Mouse (Mus musculus): Measurements from ENCODE around the gene Lmod1.

The Lmod1 gene

DNA sequence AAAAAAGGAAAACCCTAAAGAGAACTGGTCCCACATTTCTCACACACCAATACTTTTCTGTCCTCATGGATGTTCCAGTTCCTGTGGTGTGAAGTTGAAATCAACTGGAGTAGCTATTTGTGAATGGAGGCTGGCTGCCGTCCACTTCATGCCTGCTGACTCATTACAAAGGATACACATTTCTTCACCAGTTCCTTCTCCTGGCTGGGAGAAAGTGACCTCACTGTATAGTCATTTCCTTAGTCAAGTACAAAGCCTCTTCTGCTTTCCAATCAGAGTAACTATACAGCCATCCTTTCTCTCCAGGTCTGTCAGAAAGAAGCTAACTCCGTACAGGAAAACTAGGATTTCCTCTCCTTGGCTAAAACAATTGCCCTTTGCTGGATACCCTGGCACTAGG is 86.4 kb downstream of the Lmod1 start:
- peak in 1 of 2 experiments; percentile 64 for DNase-seq (ENCODE audit: low spot score in 2 of 2)

DNA sequence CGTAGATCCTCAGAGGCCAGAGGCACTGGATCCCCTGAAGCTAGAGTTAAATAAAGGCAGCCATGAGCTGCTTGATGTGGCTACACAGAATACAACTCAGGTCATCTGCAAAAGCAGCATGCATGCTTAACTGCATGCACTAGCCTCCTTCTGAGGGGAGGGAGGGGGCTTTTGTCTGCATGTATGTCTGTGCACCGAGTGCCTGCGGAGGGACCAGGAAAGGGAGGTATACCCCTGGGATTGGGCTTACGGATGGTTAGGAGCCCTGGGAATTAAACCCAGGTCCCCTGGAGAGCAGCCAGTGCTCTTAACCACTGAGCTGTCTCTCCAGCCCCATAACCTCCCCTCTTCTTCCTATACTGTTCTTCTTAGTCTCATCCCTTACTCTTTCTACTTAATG is 87.5 kb downstream of the Lmod1 start:
- no peak for DNase-seq (ENCODE audit: low spot score in 2 of 2)

DNA sequence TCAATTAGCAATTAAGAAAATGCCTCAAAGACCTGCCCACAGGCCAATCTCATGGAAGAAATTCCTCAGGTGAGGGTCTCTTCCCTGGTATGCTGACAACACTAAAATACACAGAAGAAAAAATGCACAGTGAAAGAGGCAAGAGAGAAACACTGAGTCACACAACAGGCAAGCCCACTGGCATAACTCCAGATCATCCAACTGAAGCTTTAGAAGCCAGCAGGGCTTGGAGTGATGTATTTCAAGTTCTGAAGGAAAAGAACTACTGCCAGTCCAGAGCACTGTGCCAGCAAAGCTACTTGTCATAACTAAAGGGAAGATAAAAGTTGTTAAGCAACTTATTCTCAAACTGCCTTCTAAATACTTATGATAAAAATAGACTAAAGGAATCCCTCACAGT is 89.4 kb downstream of the Lmod1 start:
- DNase-seq (ENCODE audit: low spot score in 2 of 2), result peak in 1 of 2 experiments; percentile 36

All from right cerebral cortex, postnatal 36 days (tissue).